Mouse (Mus musculus) skeletal muscle tissue, postnatal 0 days (tissue): ENCODE results near the gene Lyrm2. TPM values are rescaled to one million over a fixed set of nuclear protein-coding genes. Genes with fewer than 3 reads are reported as not detected.

Experiments
- polyA plus RNA-seq: library from polyadenylated mRNA; unstranded; fragments of >200 nt; fragmentation: Nextera tagmentation; extraction: Ambion mirVana; gene quantifications from 2 replicates; pipeline ENCODE4 v1.2.1, GENCODE M21; 2015

The Lyrm2 gene
- polyA plus RNA-seq, result 101 TPM in 2 replicates

GRCm38 (mm10) chr4:32799966-32800576, at the start of gene Lyrm2:
Lyrm2 (plus strand) TSS chr4:32800253.

Other genes starting within 250 kb of the Lyrm2 start
- gene Gja10, start 197.5 kb upstream of the Lyrm2 start, polyA plus RNA-seq, result not detected in 2 replicates
- gene Casp8ap2, start 184.8 kb upstream of the Lyrm2 start, polyA plus RNA-seq, result 14.7 and 15.5 TPM in 2 replicates
- 3.0 and 4.0 TPM in 2 replicates for gene Mdn1, start 143.1 kb upstream of the Lyrm2 start, polyA plus RNA-seq
- gene Ankrd6, start 150.6 kb downstream of the Lyrm2 start, polyA plus RNA-seq, result 2.1 and 2.4 TPM in 2 replicates
- gene Rragd, start 182.8 kb downstream of the Lyrm2 start, polyA plus RNA-seq, result 57.9 and 62.5 TPM in 2 replicates
- gene Ube2j1, start 231.2 kb downstream of the Lyrm2 start, polyA plus RNA-seq, result 49.8 and 54.6 TPM in 2 replicates